Mouse (Mus musculus): ENCODE measurements around the gene Alg9. TPM values are rescaled to one million over a fixed set of nuclear protein-coding genes. Genes with fewer than 3 reads are reported as not detected.

Gene Alg9
- 10.0 and 10.5 TPM in 2 replicates for polyA plus RNA-seq (2021; fragmentation: Nextera tagmentation)
- long read RNA-seq, experiment 1, partial matches to known transcripts: 10 of 18 reads
- long read RNA-seq, experiment 1, other reads (novel, unspliced or antisense): 6 of 18 reads
- long read RNA-seq, experiment 2, transcript Alg9-201 (15 exons, 2,873 nt): major isoform, 46 of 96 reads
- long read RNA-seq, experiment 2, partial matches to known transcripts: 3 of 96 reads
- long read RNA-seq, experiment 2, other reads (novel, unspliced or antisense): 43 of 96 reads

GRCm38 (mm10) chr9:50774991-50775612 is at the start of gene Alg9, which contains the start of gene 1110032A03Rik:
TSS of gene Alg9 (plus strand) at chr9:50775019.
TSS of gene 1110032A03Rik (minus strand) at chr9:50775520.

DNA sequence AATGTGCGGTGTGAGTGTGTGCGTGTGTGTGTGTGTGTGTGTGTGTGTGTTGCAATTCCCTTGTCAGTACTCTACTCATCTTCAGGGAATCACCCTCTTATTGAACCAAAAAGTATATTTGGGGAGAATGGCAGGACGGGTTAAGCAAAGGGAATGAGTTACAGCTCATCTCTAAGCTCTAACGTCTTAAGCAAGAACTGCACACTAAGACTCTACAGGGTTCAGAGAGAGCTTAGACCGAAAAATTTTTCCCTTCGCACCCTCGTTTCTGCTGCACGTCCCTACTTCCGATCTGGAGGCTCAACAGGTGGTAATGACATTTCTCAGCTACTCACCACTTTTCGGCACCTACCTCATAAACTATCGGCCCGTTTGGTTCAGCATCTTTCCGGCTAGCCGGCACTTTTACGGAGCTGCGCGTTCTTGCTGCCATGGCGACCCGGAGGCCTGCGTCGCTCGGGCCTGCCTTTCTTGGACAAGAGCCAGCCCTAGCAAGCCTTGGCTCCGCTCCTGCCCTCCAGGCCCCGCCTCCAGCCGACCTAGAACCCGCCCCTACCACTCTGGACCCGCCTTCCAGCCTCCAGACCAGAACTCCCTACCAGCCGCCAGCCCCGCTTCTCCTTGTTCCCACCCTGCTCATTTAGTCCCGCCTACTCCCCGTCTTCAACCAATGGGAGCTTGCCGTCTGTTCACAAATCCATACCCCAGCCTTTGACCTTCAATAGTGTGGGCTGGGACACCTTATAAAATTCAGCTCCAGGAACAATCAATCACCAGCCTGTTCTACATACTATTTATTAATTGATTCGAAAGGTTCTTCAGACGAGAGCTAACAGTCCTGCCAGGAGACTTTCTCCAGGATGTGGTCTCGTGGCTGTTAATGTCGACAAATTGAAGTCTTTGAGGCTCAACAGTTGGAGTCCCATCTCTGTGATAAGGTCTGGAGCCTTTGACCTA is 35.6 kb upstream of the Alg9 start, which contains the start of gene Dixdc1:
Gene Dixdc1, minus strand, starts transcription at position 604 of the 957 bp plus-strand sequence.

GRCm38 (mm10) chr9:50746214-50746677 is 28.6 kb upstream of the Alg9 start, which contains the start of gene 2310030G06Rik:
TSS of gene 2310030G06Rik (minus strand) at chr9:50746536.

GRCm38 (mm10) chr9:50751323-50751722 is 23.5 kb upstream of the Alg9 start, which contains the start of gene Cryab:
TSS of gene Cryab (plus strand) at chr9:50751325.

GRCm38 (mm10) chr9:50752054-50752602 is 22.7 kb upstream of the Alg9 start, which contains the start of gene Hspb2:
TSS of gene Hspb2 (minus strand) at chr9:50752354.

GRCm38 (mm10) chr9:50768107-50769002 is 6.5 kb upstream of the Alg9 start, which contains the start of gene Fdxacb1:
TSS of gene Fdxacb1 (plus strand) at chr9:50768236.

DNA sequence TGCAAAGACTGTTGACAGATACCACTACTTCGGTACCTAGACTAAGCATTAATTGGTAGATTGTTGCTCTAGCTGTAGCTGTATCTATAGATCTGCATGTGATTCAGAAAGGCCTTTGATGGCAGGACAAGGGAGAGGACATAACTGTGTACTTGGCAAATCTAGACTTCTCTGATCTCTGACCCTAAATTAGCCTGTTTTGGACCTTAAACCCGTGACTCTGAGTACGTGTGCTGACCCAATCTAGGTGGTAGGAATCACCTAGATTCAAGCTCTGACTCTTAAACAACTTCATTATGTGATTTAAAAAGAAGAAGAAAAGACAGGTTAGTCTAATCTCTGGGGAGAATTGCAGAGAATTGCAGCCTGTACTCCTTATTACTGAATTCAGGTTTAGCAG is 70.3 kb downstream of the Alg9 start, which contains the start of gene Ppp2r1b:
Gene Ppp2r1b, plus strand, starts transcription at position 221 of the 400 bp plus-strand sequence.

Other genes with a start within 250 kb of the Alg9 start
- 134 TPM in 2 replicates for gene Pts, start 246.3 kb upstream of the Alg9 start, polyA plus RNA-seq (2021; fragmentation: Nextera tagmentation)
- 58.9 and 65.7 TPM in 2 replicates for gene Il18, start 220.2 kb upstream of the Alg9 start, polyA plus RNA-seq (2021; fragmentation: Nextera tagmentation)
- 3.0 and 3.7 TPM in 2 replicates for gene Bco2, start 219.8 kb upstream of the Alg9 start, polyA plus RNA-seq (2021; fragmentation: Nextera tagmentation)
- gene Tex12, start 213.7 kb upstream of the Alg9 start, polyA plus RNA-seq (2021; fragmentation: Nextera tagmentation): 0.16 TPM in 1 of 2 replicates, not detected in the other
- gene Sdhd, start 171.2 kb upstream of the Alg9 start, polyA plus RNA-seq (2021; fragmentation: Nextera tagmentation): 162 and 171 TPM in 2 replicates
- 984 and 1,066 TPM in 2 replicates for gene Timm8b, start 171.1 kb upstream of the Alg9 start, polyA plus RNA-seq (2021; fragmentation: Nextera tagmentation)
- 5.5 and 8.0 TPM in 2 replicates for gene Pih1d2, start 157.7 kb upstream of the Alg9 start, polyA plus RNA-seq (2021; fragmentation: Nextera tagmentation)
- 15.6 and 17.5 TPM in 2 replicates for gene Nkapd1, start 157.6 kb upstream of the Alg9 start, polyA plus RNA-seq (2021; fragmentation: Nextera tagmentation)
- 35.3 and 36.1 TPM in 2 replicates for gene Dlat, start 115.2 kb upstream of the Alg9 start, polyA plus RNA-seq (2021; fragmentation: Nextera tagmentation)
- gene Dixdc1, start 35.5 kb upstream of the Alg9 start, polyA plus RNA-seq (2021; fragmentation: Nextera tagmentation): 29.8 and 33.8 TPM in 2 replicates
- gene 2310030G06Rik, start 28.5 kb upstream of the Alg9 start, polyA plus RNA-seq (2021; fragmentation: Nextera tagmentation): 3.4 and 3.6 TPM in 2 replicates
- 308 and 325 TPM in 2 replicates for gene Cryab, start 23.7 kb upstream of the Alg9 start, polyA plus RNA-seq (2021; fragmentation: Nextera tagmentation)
- 2.2 and 3.1 TPM in 2 replicates for gene Hspb2, start 22.7 kb upstream of the Alg9 start, polyA plus RNA-seq (2021; fragmentation: Nextera tagmentation)
- 5.2 and 6.0 TPM in 2 replicates for gene Fdxacb1, start 6.8 kb upstream of the Alg9 start, polyA plus RNA-seq (2021; fragmentation: Nextera tagmentation)
- gene 1110032A03Rik, start 501 bp downstream of the Alg9 start, polyA plus RNA-seq (2021; fragmentation: Nextera tagmentation): 95.2 and 108 TPM in 2 replicates
- gene Ppp2r1b, start 70.3 kb downstream of the Alg9 start, polyA plus RNA-seq (2021; fragmentation: Nextera tagmentation): 7.3 and 9.1 TPM in 2 replicates
- gene Sik2, start 234.1 kb downstream of the Alg9 start, polyA plus RNA-seq (2021; fragmentation: Nextera tagmentation): 9.7 and 12.2 TPM in 2 replicates

Measured in layer of hippocampus, adult 6 months (tissue).